Mouse (Mus musculus) C2C12 (cell line): ENCODE measurements around the gene Wwc2. TPM values are rescaled to one million over a fixed set of nuclear protein-coding genes. Genes with fewer than 3 reads are reported as not detected.

Source experiments
- H3K27me3 ChIP-seq: one replicate; pipeline ENCODE4 v1.6.1; 2011; ENCODE audit not compliant: control insufficient read depth, insufficient read depth, insufficient read length
- H3K36me3 ChIP-seq: one replicate; pipeline ENCODE4 v1.6.1; 2011; ENCODE audit not compliant: control insufficient read depth, insufficient read depth
- H3K4me3 ChIP-seq: one replicate; pipeline ENCODE4 v1.5.1; 2011; ENCODE audit warnings: mild to moderate bottlenecking, control low read depth; ENCODE audit not compliant: poor library complexity, insufficient read depth, severe bottlenecking
- H3K79me2 ChIP-seq: one replicate; pipeline ENCODE4 v1.6.1; 2011; ENCODE audit not compliant: control insufficient read depth, insufficient read depth
- H3K79me3 ChIP-seq: one replicate; pipeline ENCODE4 v1.6.1; 2011; ENCODE audit warnings: low read depth, control low read depth
- H3ac ChIP-seq: one replicate; pipeline ENCODE3; 2011; ENCODE audit warnings: low read depth; ENCODE audit not compliant: control insufficient read depth, insufficient read length
- CEBPB ChIP-seq: IDR thresholded peaks from one replicate; pipeline ENCODE4 v1.6.1; 2011; ENCODE audit warnings: low read depth, mild to moderate bottlenecking, control low read depth, moderate library complexity
- CTCF ChIP-seq: IDR thresholded peaks from one replicate; pipeline ENCODE4 v1.5.1; 2011; ENCODE audit not compliant: control insufficient read depth, insufficient read depth, insufficient read length
- FOSL1 ChIP-seq: IDR thresholded peaks from one replicate; pipeline ENCODE4 v1.8.0; 2011; ENCODE audit warnings: mild to moderate bottlenecking, low read length; ENCODE audit not compliant: poor library complexity, insufficient read depth, severe bottlenecking
- MAX ChIP-seq: IDR thresholded peaks from one replicate; pipeline ENCODE4 v1.6.1; 2011; ENCODE audit warnings: mild to moderate bottlenecking, control low read depth
- MYOD1 ChIP-seq: IDR thresholded peaks from one replicate; pipeline ENCODE4 v1.6.1; 2011; ENCODE audit warnings: low read depth; ENCODE audit not compliant: control insufficient read depth, insufficient read length
- MYOG ChIP-seq: IDR thresholded peaks from one replicate; pipeline ENCODE4 v1.6.1; 2011; ENCODE audit not compliant: control insufficient read depth, insufficient read length; ENCODE audit errors: extremely low read depth
- USF1 ChIP-seq: IDR thresholded peaks from one replicate; pipeline ENCODE4 v1.6.1; 2011; ENCODE audit warnings: low read depth, mild to moderate bottlenecking, control low read depth, moderate library complexity
- polyA plus RNA-seq: library from polyadenylated mRNA; unstranded; fragments of >200 nt; fragmentation: generic; extraction: Trizol; gene quantifications from one replicate; pipeline ENCODE4 v1.2.1, GENCODE M21; 2012; ENCODE audit warnings: missing spikeins

Wwc2 gene
- polyA plus RNA-seq, 1 experiment: 15.3 TPM

DNA sequence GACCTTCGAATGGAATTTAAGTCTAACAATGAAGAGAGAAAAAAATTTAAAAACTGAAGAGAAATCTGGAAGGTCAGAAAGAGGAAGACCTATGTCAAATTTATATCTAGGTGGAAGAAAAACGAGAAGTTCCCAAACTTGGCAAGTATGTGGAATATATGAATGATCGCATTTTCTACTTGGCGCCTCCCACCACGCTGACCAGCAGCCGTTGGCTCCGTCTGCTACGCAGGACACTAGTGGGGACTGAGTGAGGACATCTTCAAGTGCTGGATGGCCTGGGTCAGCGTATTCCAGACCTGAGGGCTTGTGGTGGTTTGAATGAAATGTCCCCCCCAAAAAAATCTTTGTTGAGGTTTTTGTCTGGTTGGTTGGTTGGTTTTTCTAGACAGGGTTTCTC lies 84.6 kb downstream of the Wwc2 start:
- TF ChIP-seq MAX: no peak
- TF ChIP-seq FOSL1: no peak
- TF ChIP-seq CTCF: no peak
- TF ChIP-seq CEBPB: no peak
- TF ChIP-seq USF1: no peak
- TF ChIP-seq MYOG: no peak
- no peak for TF ChIP-seq MYOD1
- Histone ChIP-seq H3K79me2 (peaks cover 89% of the 10 kb centered on the region), H3K4me3 (no peak overlapping the region), H3K27me3 (no peaks in the 10 kb centered on the region), H3ac (no peak overlapping the region), H3K36me3 (peaks cover 9% of the 10 kb centered on the region), H3K79me3 (peaks cover 47% of the 10 kb centered on the region)

DNA sequence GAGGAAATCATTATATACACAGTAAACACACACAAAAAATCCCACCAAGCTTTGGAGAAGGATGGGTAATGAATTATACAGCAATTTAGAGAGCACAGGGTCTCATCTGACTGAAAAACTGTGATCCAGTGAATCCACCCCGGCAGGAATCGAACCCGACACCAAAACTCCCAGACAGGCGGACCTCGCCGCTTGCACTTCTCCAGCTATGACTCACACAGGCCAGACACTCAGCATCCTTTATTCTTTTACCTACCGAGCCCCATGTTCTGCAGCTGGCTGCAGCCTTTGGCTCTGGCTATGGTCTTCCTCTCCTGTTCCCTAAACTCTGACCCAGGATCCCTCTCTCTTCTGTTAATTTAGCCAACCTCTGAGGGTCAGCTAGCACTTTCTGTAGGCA lies 85.5 kb downstream of the Wwc2 start:
- Histone ChIP-seq H3K79me3 (peaks cover 49% of the 10 kb centered on the region), H3K4me3 (no peak overlapping the region), H3ac (no peak overlapping the region), H3K36me3 (peaks cover 15% of the 10 kb centered on the region), H3K27me3 (no peaks in the 10 kb centered on the region), H3K79me2 (peaks cover 98% of the 10 kb centered on the region)
- TF ChIP-seq MYOG (no peak), USF1 (no peak), CEBPB (no peak), MAX (no peak), MYOD1 (no peak), FOSL1 (no peak)

DNA sequence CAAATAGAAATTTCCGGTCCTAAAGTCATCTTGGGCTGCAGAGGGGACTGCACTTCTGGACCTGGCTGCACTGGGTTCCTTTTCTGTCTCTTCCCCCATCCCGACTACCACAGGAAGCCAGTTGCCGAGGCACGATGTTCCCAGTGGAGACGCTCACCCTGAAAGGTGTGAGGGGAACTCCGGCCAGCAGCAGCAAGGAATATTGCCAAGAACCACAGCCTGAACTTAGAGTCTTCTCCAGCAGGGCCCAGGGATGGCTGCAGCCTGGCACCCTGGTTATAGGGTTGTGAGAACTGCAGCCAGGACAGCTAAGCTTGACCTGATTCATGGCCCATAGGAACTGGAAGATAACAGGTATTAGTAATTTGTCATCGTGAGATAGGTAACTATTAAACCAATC lies 86.7 kb downstream of the Wwc2 start:
- no peak for TF ChIP-seq USF1
- H3K79me3 ChIP-seq: peaks cover 45% of the 10 kb centered on the region

DNA sequence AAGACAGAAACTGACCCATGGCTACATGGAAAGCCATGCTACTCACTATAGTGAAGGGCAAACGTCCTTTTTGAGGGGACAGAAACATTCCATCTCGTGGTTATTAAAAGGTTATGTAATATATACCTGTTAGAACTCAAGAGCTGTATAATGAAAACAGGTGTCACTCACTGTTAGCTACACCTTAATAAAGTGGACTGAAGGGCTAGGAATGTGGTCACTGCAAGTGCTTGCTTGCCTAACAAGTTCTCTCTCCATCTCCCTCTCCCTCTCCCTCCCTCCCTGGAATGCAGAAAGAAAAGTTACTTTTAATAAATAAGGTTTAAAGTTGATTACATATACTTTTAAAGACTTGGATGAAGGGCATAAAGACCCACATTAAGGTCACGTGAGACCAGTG lies 88.0 kb downstream of the Wwc2 start:
- Histone ChIP-seq H3K36me3 (peaks cover 24% of the 10 kb centered on the region), H3ac (no peak overlapping the region), H3K79me2 (peaks cover 75% of the 10 kb centered on the region), H3K79me3 (peaks cover 39% of the 10 kb centered on the region), H3K27me3 (no peaks in the 10 kb centered on the region), H3K4me3 (no peak overlapping the region)
- TF ChIP-seq USF1 (no peak), MAX (no peak), CTCF (no peak), MYOG (no peak), FOSL1 (no peak), MYOD1 (no peak), CEBPB (no peak)

More for the DNA sequence above, 86.7 kb downstream of the Wwc2 start:
- Histone ChIP-seq H3K27me3 (no peaks in the 10 kb centered on the region), H3K36me3 (peaks cover 23% of the 10 kb centered on the region), H3K4me3 (no peak overlapping the region), H3ac (no peak overlapping the region), H3K79me2 (peaks cover 88% of the 10 kb centered on the region)

DNA sequence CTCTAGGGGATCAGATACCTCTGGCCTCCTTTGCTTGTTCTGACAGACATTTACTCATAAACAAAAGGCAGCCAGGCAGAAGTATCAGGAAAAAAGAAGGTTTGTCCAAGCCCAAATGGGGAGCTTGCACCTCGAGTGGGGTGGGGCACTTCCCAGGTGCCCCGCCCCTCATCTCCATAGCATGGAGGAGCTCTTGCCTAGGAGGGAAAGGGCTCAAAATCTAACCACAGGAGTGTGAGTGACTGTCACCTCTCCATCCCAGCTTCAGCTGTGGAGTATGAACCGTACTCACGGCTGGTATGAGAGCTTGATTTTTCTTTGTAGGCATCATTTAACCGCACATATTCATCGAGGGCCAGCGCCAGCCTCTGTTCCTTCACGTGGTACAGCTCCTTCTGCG lies 90.4 kb downstream of the Wwc2 start:
- Histone ChIP-seq H3K4me3 (no peak overlapping the region), H3K27me3 (no peaks in the 10 kb centered on the region), H3ac (no peak overlapping the region), H3K79me3 (peaks cover 25% of the 10 kb centered on the region), H3K36me3 (peaks cover 29% of the 10 kb centered on the region), H3K79me2 (peaks cover 52% of the 10 kb centered on the region)
- no peak for TF ChIP-seq MAX

DNA sequence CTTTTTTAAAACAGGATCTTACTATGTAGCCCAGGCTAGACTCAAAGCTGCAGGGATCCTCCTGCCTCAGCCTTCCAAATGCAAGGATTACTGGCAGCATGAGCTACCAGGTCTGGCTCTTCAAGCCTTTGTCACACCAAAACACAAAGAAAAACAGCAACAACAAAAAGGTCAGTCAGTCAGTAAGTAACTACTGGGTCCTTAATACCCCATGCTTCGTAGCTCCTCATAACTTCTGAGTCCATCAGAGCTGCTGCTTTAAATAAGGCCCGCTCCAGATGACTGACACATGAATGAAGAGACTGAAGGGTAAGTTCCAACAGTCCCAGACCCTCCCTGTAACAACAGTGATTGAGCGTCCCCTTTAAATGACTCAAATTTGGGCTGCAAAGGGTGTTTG lies 90.8 kb downstream of the Wwc2 start:
- H3ac ChIP-seq: no peak overlapping the region
- peaks cover 33% of the 10 kb centered on the region for H3K36me3 ChIP-seq

More for the DNA sequence above, 90.8 kb downstream of the Wwc2 start:
- H3K79me2 ChIP-seq: peaks cover 47% of the 10 kb centered on the region
- TF ChIP-seq FOSL1 (no peak), CTCF (no peak), CEBPB (no peak), USF1 (no peak), MYOG (no peak), MAX (no peak), MYOD1 (no peak)
- H3K27me3 ChIP-seq: no peaks in the 10 kb centered on the region
- no peak overlapping the region for H3K4me3 ChIP-seq
- peaks cover 22% of the 10 kb centered on the region for H3K79me3 ChIP-seq
